Mouse (Mus musculus) left cerebral cortex, postnatal 25 days (tissue): Measurements from ENCODE around the gene Oscp1. TPM values are rescaled to one million over a fixed set of nuclear protein-coding genes. Genes with fewer than 3 reads are reported as not detected.

Experiments used
- DNase-seq, 2 experiments: peaks; one replicate each; pipeline ENCODE4 v3.0.0; 2022; ENCODE audit warnings: low spot score in 2 of 2, mixed read lengths in 1 of 2
- intact Hi-C: fragments of 180-260 bp; cut with DNase I; formaldehyde crosslinking; loops from one replicate; pipeline ENCODE4 v1.15.1; 2025
- total RNA-seq, 2 experiments: library from RNA; stranded (reverse); gene quantifications; 2 replicates each; pipeline ENCODE4 v1.2.3; 2021

The Oscp1 gene
- total RNA-seq: 10 to 100 TPM; 45.5 to 55.8 TPM

DNA sequence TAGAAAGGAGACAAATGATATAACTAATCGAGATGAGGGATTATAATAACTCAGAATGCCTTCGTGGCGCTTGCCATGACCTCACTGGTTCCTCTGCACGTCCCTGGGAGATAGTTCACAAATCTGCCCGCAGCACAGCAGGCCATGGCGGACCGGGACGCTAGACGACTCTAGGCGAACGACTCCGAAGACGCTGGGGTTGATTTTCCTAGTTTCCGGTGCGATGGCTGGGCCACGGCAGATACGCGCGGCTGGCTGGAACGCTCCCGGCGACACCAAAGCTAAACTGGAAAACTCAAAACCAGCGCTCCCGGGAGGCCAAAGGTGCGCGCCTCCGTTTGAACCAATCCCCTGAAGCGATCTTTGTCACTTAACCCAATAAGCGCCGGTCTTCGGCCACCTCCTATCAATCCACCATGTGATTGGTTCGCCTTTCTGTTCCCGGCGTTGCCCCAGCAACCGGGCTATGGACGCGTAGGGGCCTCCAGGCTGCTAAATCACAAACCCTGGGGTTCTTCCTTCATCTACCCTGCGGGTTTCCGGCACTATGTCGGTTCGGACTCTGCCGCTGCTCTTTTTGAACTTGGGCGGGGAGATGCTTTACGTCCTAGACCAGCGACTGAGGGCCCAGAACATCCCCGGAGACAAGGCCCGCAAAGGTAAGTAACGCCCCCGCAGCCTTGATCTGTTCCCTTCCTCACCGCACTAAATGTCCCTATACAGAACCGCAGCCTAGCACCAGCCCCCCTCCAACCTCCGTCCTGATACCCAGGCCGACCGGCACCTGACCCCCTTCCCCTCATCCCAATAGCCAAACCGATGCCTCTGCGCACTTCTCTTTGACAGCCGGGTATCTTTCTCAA is at the start of gene Oscp1:
Gene Oscp1 (plus strand): TSS at position 432 of the 863 bp plus-strand sequence.
- intact Hi-C loops: no loop called here
- peak; percentile 96 to 98 for DNase-seq

DNA sequence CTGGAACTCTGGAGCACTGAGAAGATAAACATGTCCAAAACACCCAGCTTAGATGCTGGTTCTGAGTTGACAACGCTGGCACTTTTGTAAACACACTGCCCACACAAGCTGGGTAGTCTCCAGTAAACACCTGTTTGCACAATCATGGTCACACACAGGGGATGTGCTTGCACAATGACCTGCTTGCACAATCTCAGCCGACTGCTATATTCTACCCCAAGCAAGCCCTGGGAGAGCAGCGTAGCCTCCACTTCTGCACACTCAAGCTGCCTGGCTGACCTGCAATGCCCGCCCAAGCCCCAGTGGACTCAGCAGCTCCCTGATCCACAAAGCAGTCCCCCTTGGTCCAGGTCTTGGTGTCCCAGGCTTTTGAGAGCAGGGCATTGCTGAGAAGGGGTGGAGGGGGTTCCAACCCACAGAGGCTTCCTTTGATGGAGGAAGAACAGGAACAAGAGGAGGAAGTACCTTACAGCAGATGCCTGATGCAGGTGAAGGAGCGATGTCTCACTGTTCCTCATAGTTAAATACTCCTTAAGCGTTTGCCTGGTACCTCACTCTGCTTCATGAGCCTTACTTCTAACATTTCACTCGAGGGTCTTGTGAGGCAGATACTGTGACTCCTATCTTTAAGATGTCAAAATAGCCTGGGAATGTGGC is 40.6 kb upstream of the Oscp1 start:
- intact Hi-C loops: no loop called here
- DNase-seq: no peak

DNA sequence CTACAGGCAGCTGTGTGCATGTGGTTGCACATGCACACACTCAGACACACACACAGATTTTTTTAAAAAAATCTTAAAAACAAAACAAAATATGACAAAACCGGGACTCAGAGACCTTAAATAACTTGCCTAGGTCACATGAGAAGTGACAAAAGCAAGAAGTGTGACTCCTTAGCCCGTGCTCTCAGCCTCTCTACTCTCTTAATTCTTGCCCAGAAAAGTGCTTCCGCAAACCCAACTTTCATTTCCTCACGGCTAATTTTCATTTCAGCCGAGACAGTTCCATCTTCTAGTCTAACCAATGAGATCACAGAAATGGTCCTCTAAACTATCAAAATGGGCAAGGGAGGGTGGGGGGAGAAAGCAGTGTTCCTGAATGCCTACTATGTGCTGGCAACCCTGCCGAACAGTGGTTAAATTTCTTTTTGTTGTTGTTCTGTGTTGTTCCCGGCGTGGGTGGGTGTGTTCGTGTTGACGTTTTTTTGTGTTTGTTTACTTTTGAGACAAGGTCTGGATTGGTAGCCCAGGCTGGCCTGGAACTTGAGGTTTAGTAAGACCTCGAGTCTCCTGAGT is 39.3 kb upstream of the Oscp1 start:
- intact Hi-C loops: no loop called here
- peak in 1 of 2 experiments; percentile 12 for DNase-seq

DNA sequence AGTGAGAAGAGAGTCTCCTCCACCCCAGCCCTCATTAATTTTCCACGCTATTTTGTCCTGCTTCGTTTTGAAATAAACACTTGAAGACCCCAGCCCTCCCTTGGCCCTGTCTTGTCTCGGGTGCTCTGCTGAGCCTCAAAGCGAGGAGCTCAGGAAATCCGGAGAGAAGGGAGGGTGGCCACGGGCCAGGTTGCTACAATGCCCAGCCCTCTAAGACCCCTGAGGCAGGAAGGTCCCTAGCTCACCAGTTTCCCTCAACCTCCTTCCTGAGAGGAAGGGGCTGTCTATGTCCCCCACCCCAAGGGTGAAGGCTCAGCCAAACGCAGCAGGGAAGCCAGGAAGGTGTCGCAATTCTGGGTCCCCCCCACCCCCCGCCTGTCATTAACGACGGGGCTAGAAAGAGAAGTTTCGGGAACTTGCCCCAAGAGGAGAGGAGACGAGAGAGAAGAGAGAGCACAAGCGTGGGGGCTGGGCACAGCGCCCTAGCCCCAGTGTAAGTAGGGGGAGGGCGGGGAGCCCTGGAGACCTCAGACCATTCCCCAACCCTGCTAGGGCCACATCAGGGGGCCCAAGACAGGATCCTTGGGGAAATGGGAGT is 34.0 kb upstream of the Oscp1 start, which contains the start of gene Csf3r:
Gene Csf3r (plus strand): TSS at position 248 of the 598 bp plus-strand sequence.
- DNase-seq: peak in 1 of 2 experiments; percentile 23
- intact Hi-C loops: no loop called here

DNA sequence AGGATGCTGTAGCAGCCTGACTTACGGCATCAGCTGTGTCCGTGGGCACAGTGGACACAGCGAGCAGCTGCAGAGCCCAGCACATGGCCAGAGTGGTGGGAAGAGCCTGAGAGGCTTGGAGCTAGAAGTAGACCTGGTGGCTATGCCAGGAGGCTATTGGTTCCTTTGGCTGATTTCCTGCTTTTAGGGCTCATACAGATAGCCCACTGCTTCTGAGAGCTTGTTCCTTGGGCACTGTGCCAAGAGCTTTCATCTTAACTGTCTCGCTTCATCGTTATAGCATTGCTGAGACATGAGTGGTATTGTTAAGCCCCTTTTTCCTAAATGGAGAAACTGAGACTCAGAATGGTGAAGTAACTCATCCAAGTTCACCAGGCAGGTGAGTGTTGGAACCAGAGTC is 32.6 kb upstream of the Oscp1 start:
- intact Hi-C loops: no loop called here
- DNase-seq: no peak

DNA sequence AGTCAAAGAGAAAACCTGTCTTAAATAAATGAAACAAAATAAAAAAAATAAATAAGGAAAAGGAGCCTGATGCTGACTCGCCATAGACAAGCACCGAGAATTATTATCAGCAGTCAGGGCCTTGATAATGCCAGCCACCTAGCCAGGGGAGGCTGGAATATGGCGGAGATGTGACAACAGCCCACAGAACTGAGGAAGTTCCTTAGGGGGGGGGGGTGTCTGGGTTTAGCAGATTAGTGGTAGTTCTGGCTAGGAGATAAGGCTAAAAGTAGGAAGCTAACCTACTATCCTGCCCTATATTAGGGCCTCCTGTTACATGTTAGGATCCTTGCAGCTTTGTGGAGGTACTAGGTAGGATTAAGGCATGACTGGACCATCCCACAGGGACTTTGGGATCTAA is 30.4 kb upstream of the Oscp1 start:
- no peak for DNase-seq
- intact Hi-C loops: no loop called here

DNA sequence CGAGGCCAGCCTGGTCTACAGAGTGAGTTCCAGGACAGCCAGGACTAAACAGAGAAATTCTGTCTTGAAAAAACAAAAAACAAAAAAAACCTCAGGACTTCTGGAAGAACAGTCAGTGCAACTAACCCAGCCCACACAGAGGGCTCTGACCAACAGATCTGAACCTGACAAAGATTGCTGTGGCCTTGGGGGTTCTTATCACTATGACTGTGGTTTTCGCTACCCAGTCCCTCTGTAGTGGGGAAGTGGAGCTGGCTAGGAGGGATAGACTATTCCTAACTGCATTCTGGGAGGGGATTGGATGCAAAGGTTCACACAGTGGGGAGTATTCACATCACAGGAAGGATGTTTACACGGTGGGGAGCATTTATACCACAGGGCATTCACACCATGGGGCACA is 29.3 kb upstream of the Oscp1 start:
- intact Hi-C loops: no loop called here
- DNase-seq: no peak

DNA sequence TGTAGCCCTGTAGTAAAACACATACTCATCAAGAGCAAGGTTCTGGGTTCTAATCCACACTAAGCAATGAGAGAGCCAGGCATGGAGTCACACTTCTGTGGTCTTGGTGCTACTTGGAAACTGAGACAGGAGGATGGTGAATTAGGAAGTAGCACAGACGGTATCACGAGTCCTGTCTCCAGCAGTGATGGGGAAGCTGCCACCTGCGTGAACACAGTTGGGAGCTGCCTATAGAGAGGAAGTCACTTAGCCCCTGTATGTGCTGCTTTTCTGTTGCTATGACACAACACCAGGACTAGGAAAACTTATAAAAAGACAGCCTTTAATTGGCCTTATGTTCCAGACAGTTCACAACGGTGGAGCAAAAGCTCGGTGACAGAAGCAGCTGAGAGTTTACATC is 27.7 kb upstream of the Oscp1 start:
- intact Hi-C loops: no loop called here
- peak in 1 of 2 experiments; percentile 14 for DNase-seq

DNA sequence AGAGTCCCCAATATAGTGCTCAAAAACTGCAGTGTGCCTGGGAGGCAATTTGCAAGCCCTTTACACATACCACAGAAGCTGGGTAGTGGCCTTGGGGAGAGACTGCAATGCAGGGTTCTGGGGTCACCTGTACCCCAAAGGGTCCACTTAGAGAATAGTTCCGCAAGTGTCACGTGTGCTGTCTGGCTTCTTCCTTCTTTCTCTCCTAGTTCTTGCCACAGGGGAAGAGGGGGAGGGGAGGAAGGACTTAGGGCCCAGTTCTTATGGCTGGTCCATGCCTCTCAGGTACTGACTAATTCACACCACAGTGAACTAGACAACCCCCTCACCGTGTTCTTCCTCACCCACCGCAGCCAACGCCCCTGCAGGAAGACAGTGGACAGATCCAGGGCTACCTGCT is 23.0 kb upstream of the Oscp1 start:
- DNase-seq: no peak
- intact Hi-C loops: no loop called here

DNA sequence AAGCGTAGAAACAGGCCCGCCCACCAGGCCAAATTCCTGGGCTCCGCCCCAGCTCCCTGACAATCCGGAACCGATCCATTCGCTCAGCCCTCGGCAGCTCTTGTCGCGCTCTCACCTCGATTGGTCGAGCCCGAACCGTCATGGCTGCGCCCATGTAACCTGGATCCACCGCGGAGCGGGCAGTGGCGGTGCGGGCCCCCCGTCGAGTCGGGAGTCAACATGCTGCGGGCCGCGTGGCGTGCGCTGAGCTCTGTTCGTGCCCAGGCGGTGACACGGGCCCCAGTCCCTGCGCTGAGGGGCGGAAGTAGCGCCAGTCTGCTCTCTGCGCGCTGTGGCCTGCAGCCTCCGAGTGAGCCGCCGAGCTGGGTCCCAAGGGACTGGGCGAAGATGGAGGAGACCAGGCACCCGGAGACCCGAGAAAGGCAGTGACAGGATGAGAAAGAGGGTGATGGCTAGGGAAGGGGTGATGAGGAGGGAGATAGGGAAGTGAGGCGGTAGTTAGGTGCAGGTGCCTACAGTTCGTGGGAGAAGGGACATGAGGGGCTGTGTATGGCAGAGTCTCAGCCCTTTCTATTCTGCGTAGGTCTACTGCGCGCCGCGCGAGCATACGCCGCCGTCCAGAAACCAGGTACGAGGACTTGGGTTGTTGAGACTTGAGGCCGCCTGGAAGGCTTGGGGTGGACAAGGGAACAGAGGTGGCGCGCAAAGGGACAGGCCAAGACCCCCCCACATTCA is 11.3 kb upstream of the Oscp1 start, which contains the start of gene Mrps15:
Gene Mrps15 (plus strand): TSS at position 75 of the 735 bp plus-strand sequence.
- intact Hi-C loops: no loop called here

DNA sequence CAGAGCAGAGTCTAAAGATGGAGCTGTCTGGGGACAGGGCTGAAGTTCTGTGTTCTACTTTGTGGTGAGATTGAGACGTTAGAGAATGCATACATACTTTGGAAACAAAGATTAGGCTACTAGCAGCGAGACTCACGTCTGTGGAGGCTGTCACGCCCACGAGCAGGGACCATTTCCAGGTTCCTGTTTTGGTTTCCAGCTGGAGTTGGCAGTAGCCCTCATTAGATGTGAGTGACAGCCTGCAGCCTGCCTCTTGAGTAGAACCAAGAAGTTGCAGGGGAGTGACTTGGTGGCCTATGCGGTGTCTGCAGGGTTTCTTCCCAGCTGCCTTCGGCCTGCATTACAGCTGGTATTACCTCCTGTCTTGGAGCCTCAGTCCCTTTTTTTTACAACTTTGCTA is 6.7 kb upstream of the Oscp1 start:
- DNase-seq: peak; percentile 57 to 84
- intact Hi-C loops: no loop called here

More for the DNA sequence above, 11.3 kb upstream of the Oscp1 start, which contains the start of gene Mrps15:
- peak; percentile 86 to 90 for DNase-seq

DNA sequence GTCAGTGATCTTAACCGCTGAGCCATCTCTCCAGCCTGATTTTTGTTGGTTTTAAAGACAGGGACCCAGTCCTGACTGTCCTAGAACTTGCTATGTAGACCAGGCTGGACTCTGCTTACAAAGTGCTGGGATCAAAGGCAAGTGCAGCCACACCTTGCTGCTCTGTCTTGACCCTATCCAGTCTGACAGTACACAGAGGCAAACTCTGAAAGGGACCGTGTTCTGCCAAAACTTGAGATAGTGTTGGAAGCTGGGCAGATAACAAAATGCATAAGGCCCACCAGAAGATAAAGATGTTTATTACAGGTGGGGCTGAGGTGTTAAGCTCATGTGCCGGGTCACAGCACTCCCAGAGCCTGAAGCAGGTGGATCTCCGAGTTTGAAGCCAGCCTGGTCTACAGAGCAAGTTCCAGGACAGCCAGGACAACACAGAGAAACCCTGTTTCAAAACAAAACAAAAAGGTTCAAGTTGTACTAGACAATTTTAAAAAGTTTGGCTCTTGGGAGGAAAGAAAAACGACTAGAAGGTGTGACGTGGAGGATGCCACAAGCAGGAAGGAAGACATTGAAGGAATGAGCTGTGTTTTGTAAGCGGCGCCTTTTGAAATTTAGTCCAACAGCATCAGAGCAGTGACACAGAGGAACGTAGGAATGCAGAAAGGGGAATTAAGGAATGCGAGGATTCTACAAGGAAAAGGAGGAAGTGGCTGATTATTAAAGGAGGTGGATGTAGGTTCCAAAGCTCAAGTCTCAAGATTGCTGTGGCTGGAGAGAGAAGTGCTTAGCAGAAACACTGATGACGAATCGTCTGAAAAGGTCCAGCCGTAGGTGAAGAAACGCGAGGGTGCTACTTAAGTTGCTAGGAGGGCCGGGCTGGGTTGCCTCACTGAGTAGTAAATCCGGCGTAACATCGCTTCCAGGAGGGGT is 895 bp upstream of the Oscp1 start:
- DNase-seq: no peak
- intact Hi-C loops: no loop called here

DNA sequence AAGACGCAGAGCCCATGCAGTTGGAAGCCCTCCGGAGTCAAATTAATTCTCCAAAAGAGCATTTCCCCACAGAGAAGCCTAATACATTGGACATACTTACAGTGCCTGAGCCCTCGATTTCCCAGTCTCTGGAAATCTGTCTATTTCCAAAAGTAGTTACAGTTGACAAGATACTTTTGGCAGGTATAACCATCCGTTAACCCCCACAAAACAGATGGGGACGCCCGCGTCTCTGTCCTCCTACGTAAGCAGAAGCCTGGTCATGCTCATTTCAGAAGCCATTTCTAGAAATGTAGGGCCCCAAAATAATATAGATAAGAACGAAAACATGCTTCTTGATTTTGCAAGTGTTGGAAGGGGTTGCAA is 615 bp downstream of the Oscp1 start:
- peak; percentile 65 to 94 for DNase-seq
- intact Hi-C loops: no loop called here

DNA sequence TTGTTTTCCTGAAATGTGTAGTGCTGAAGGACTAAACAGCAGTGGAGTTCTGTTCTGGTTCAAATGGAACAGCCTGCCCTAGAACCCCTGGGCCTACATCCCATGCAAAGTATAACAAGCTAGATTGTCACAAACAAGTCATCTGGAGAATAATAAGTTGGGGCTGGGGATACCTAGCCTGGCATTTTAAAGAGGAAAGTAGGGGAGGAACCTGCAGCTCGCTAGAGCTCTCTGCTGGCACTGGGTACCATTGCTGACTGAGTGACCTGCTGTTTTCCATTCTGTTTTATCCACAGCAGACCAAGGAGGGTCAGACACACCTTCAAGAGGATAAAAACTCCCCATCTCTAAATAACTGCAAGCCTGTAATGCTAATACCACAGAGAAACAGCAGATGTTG is 4.5 kb downstream of the Oscp1 start:
- peak; percentile 31 to 45 for DNase-seq
- intact Hi-C loops: no loop called here

DNA sequence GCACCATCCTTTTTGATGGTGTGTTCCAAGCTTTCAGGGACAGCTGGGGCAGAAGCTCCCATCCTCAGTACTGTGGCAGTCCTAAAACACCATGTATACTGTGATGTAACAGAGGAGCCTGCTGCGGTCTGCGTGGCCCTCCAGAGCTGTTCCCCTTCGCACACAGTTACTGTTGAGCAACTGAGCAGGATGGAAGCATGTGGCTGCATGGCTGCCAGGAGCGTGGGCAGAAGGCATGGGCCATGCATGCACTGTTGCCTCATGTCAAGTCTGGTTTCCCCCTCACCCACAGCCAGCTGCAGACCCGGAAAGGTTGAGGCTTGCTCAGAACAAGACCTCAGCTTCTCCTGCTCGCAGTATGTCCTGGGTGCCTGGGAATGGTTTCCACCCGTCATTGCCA is 6.9 kb downstream of the Oscp1 start:
- DNase-seq: peak; percentile 30 to 62
- intact Hi-C loops: no loop called here

DNA sequence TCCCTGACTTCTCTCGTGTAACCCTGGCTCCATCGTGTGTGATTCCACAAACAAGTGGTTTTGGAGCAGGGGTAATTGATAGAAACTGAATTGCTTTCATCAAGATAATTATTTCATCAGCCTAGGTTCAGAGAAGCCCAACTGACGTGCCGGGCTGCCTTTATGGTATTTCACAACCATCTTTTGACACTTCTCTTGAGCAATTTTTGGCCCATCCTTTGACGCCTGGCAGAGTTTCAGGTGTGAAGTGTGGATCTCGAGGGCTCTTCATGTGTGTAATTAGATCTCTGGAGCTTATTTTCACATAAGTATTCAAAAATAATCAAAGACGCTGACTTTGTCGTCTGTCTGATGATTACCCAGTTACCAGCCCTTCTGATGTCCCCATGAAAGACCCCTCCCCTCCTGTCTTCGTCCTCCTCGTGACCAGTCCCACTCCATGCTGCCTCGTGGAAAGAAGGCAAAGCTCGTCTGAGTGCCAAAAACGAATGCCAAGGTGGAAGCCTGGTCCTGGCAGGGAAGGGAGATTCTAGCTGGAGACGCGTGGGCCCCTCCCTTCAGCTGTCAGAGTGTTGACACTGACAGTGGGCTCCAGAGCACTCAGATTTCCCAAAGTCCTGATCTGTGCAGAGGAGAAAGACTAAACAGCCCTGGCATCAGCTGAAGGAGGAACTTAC is 9.2 kb downstream of the Oscp1 start:
- intact Hi-C loops: no loop called here
- peak in 1 of 2 experiments; percentile 33 for DNase-seq

DNA sequence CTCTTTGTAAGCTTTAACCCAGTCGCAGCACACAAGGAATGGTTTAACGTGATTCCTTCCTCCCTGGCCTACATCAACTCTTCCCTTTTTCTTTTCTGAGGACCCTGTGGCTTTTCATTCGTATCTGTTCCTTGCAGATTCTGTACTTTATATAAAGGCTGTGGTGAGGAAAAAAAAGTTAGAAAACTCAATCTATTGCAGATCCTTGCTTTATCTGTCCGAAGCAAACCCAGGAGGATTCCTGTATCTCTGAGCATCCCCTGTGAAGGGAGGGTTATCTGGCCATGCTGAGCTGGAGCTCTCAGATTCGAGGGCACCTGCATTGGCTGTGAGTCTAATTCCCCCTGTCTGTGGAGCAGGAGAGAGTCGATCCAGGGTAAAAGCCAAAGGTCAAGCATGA is 10.5 kb downstream of the Oscp1 start:
- intact Hi-C loops: no loop called here
- DNase-seq: no peak

DNA sequence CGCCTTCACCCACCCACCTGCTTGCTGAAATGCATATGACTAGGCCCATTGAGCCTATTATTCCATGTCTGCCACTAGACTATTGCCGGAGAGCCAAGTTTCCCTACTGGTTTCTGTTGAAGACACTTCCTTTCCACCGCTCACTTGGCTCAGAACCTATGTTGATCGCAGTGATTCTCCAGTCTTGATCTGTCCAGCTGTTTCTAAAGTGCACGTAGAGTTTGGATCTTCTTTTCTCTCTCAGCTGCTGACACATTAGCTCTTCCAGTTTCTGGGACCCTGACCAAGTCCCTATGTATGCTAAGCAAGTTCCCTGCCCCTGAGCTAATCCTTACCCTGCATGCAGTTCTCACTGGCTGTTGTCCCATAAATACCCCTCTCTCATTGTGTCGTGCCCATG is 19.5 kb downstream of the Oscp1 start:
- intact Hi-C loops: no loop called here
- DNase-seq: no peak
